Mouse (Mus musculus) liver, adult 2 months (tissue): ENCODE data around the gene Ice2.

Source experiments
- CTCF ChIP-seq: fragments of 200-500 bp; IDR thresholded peaks from 2 replicates; pipeline ENCODE4 v1.5.1; 2011; ENCODE audit warnings: low read depth, low read length, control low read depth
- POLR2A ChIP-seq: fragments of 200-500 bp; IDR thresholded peaks from 2 replicates; pipeline ENCODE4 v1.6.1; 2011; ENCODE audit warnings: low read length, control low read depth; ENCODE audit not compliant: insufficient read depth; ENCODE audit errors: extremely low read depth

GRCm38 (mm10) chr9:69387296-69387695 lies 10.4 kb upstream of the Ice2 start:
- TF ChIP-seq POLR2A (no peak), CTCF (no peak)
